Mouse (Mus musculus) embryonic fibroblast, embryonic 13.5 days (primary cell): ENCODE measurements at regions not wholly inside any gene's neighbourhood (a gene's known extent, or its start where the extent isn't known, plus 50 kb on each side); places are given as distances from the start of the nearest gene placed in this dataset.

Experiments
- CTCF ChIP-seq: IDR thresholded peaks from 2 replicates; pipeline ENCODE4 v1.5.1; 2011; ENCODE audit warnings: mild to moderate bottlenecking, control low read depth, low read length, moderate library complexity, borderline replicate concordance; ENCODE audit not compliant: insufficient read depth
- POLR2A ChIP-seq: IDR thresholded peaks from 2 replicates; pipeline ENCODE4 v1.6.1; 2011; ENCODE audit warnings: low read depth, mild to moderate bottlenecking, control low read depth, low read length, moderate library complexity

DNA sequence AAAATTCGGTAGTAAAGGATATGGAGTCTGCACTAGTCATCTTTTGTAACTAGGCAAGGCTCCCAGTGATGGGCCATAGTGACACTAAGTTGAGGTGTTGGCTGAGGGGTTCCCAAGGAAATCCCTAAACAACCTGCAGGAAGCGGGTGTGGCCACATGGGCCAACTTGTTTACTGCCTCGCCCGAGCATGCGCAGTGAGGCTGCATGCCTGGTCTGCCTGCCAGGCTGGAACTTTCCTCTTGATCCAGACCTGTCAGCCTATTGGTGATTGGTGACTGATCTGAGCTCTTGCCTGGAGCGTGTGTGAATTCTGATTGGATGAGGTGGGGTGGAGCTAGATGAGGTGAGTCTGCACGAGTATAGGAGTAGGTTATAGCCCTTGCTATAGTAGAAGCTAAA, 103.1 kb upstream of the Zwint start:
- TF ChIP-seq POLR2A (no peak), CTCF (no peak)
